8 mouse cellular contexts compared by ENCODE assay signal in the genomic region with DNA sequence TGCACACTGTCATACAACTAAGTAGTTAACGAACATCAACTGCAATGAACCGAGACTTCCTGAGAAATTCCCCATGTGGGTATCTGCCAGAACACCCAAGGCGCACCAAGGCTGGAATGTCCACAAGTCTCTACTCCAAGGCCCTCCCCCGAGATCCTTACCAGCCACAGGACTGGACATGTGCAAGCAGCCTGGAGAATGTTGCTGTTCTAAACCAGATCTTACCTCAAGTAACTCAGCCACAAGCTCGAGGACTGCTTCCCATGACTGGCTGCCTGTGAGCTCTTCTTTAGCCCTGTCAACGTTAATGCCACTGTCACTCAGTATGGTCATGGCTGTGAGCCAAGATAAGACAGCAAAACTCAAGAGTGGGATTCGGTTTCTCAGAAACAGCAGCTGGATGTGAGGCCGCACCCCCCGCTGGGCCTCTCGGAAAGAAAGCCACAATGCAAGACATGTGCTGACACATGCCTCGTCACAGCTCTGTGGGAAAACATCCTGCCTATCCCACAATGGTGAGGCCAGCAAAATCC. TPM values are rescaled to one million over a fixed set of nuclear protein-coding genes. Genes with fewer than 3 reads are reported as not detected.
A peak's percentile ranks its signal among the peaks of the same experiment; 100 is the strongest.
DNase-seq lines count a peak whose midpoint lies in the region; ATAC-seq lines count a peak whose summit lies in the region.

No protein-coding gene starts in this region.

- no peaks in the 10 kb centered on the region for H3K27me3 ChIP-seq in neural tube, embryonic 15.5 days (replicated peaks)
- no peaks in the 10 kb centered on the region for H3K27me3 ChIP-seq in forebrain, embryonic 12.5 days
- no peaks in the 10 kb centered on the region for H3K27me3 ChIP-seq in kidney, embryonic 15.5 days

- H3K9ac ChIP-seq in neural tube, embryonic 15.5 days (replicated peaks), result no peak overlapping the region
- H3K9ac ChIP-seq in forebrain, embryonic 12.5 days, result no peak overlapping the region
- no peak overlapping the region for H3K9ac ChIP-seq in kidney, embryonic 15.5 days

- H3K4me3 ChIP-seq in neural tube, embryonic 15.5 days (replicated peaks), result no peak overlapping the region
- H3K4me3 ChIP-seq in forebrain, embryonic 12.5 days (replicated peaks), result no peak overlapping the region
- H3K4me3 ChIP-seq in kidney, embryonic 15.5 days (replicated peaks), result no peak overlapping the region

- H3K36me3 ChIP-seq in neural tube, embryonic 15.5 days, result no peaks in the 10 kb centered on the region
- H3K36me3 ChIP-seq in forebrain, embryonic 12.5 days (replicated peaks), result peaks cover 10% of the 10 kb centered on the region
- H3K36me3 ChIP-seq in kidney, embryonic 15.5 days, result no peaks in the 10 kb centered on the region

- peak; percentile 22 for DNase-seq in neural tube, embryonic 10.5 days (ENCODE audit: extremely low spot score, low spot score)
- DNase-seq in right cerebral cortex, postnatal 4 days, result no peak
- DNase-seq in adrenal gland, postnatal 4 days (ENCODE audit: low spot score in 2 of 2), result no peak
- DNase-seq in spleen, postnatal 4 days (ENCODE audit: low spot score in 2 of 2), result no peak

- ATAC-seq in neural tube, embryonic 15.5 days (ENCODE audit: low FRiP score), result no peak
- ATAC-seq in forebrain, embryonic 12.5 days (ENCODE audit: low FRiP score), result peak; percentile 21; the same call in 1 of the 2 replicates
- ATAC-seq in kidney, embryonic 15.5 days (replicated peaks; ENCODE audit: low FRiP score), result peak; percentile 66
- ATAC-seq in megakaryocyte-erythroid progenitor cell, adult 5-6 weeks (replicated peaks; ENCODE audit: low FRiP score, low TSS enrichment, poor library complexity, severe bottlenecking), result peak; percentile 83

- 58% methylated on average over 11 of the region's 11 CpGs for WGBS in neural tube, embryonic 15.5 days
- WGBS in forebrain, embryonic 12.5 days, result 69% methylated on average over 11 of the region's 11 CpGs
- 49% methylated on average over 11 of the region's 11 CpGs for WGBS in kidney, embryonic 15.5 days

- H3K4me2 ChIP-seq in neural tube, embryonic 15.5 days, result no peak overlapping the region
- H3K4me2 ChIP-seq in forebrain, embryonic 12.5 days, result no peak overlapping the region
- H3K4me2 ChIP-seq in kidney, embryonic 15.5 days, result no peak overlapping the region

- peaks cover 43% of the 10 kb centered on the region for H3K4me1 ChIP-seq in neural tube, embryonic 15.5 days
- H3K4me1 ChIP-seq in forebrain, embryonic 12.5 days, result peaks cover 13% of the 10 kb centered on the region
- peaks cover 9% of the 10 kb centered on the region for H3K4me1 ChIP-seq in kidney, embryonic 15.5 days

- no peaks in the 10 kb centered on the region for H3K9me3 ChIP-seq in neural tube, embryonic 15.5 days (replicated peaks)
- H3K9me3 ChIP-seq in forebrain, embryonic 12.5 days, result no peaks in the 10 kb centered on the region
- no peaks in the 10 kb centered on the region for H3K9me3 ChIP-seq in kidney, embryonic 15.5 days (replicated peaks)

- no peak overlapping the region for H3K27ac ChIP-seq in neural tube, embryonic 15.5 days (replicated peaks)
- H3K27ac ChIP-seq in forebrain, embryonic 12.5 days, result peak overlapping the region; percentile 3; the same call in 1 of the 2 replicates
- H3K27ac ChIP-seq in kidney, embryonic 15.5 days, result 0 out of 2 replicates have a peak overlapping the region, but pooled peaks have one; percentile 51

RNA-seq across cellular contexts. Expression of a gene that starts 42.4 kb away (rescaled TPM):
- 6.8 and 9.8 TPM in 2 replicates for polyA plus RNA-seq in neural tube, embryonic 15.5 days (2015; fragmentation: Nextera tagmentation; extraction: Ambion mirVana)
- polyA plus RNA-seq in forebrain, embryonic 12.5 days (2016; fragmentation: Nextera tagmentation; extraction: Ambion mirVana), result 11.9 and 14.2 TPM in 2 replicates
- 11.2 and 12.4 TPM in 2 replicates for polyA plus RNA-seq in kidney, embryonic 15.5 days (2015; fragmentation: Nextera tagmentation; extraction: Ambion mirVana)
- total RNA-seq in megakaryocyte-erythroid progenitor cell, adult 5-6 weeks (2014; fragmentation: Nextera tagmentation), result 5.3 and 10.7 TPM in 2 replicates
- total RNA-seq in megakaryocyte-erythroid progenitor cell, adult 5-6 weeks (2017), result 0.53 and 2.7 TPM in 2 replicates
- 10 to 100 TPM; 14.5 to 15.1 TPM for total RNA-seq in adrenal gland, postnatal 4 days (2021)
